Mouse (Mus musculus): ENCODE results near the gene Evc. TPM values are rescaled to one million over a fixed set of nuclear protein-coding genes. Genes with fewer than 3 reads are reported as not detected.

Evc gene
- 0.17 TPM in 2 replicates for total RNA-seq (2012; rRNA removed)
- 0.39 and 0.91 TPM in 2 replicates for total RNA-seq (2014; rRNA removed)
- 0.49 and 0.73 TPM in 2 replicates for polyA plus RNA-seq (2012; ENCODE audit: insufficient read length, low read depth)

- dilution Hi-C loops (cut with MboI; ENCODE audit: extremely low pct_ligation_motif_present, extremely low pct_unique_long_range_greater_than_20kb, low sequenced_read_pairs), result no loop called here
- peaks cover 0 to 8% of the 10 kb centered on the region in 2 experiments; a peak in 3 of 4 replicates for H3K4me1 ChIP-seq (ENCODE audit: control insufficient read depth in 1 of 2, insufficient read depth in 2 of 2)
- H3K36me3 ChIP-seq (replicated peaks in 1 of 2; ENCODE audit: control insufficient read depth in 1 of 2, insufficient read depth in 1 of 2, low read length in 1 of 2), result no peaks in the 10 kb centered on the region
- no peak within 1 kb of the TSS for H3K27ac ChIP-seq (ENCODE audit: insufficient read depth, low read depth)
- H3K9me3 ChIP-seq (replicated peaks; ENCODE audit: low read length), result peaks cover 10% of the 10 kb centered on the region
- in situ Hi-C loops (cut with MboI; ENCODE audit: low pct_ligation_motif_present, low pct_unique_long_range_greater_than_20kb, low sequenced_read_pairs), result no loop called here
- no peak within 1 kb of the TSS for H3K9ac ChIP-seq (ENCODE audit: insufficient read depth, low read depth)
- no peak for DNase-seq (ENCODE audit: extremely low read depth)
- H3K4me3 ChIP-seq (replicated peaks in 1 of 3; ENCODE audit: low read depth in 2 of 3, low read length in 2 of 3, poor library complexity in 1 of 3), result no peak within 1 kb of the TSS
- H3K27me3 ChIP-seq (replicated peaks), result peaks cover 52% of the 10 kb centered on the region
- TF ChIP-seq RCOR1 (conservative IDR thresholded peaks at IDR 0.05; ENCODE audit: low read depth, low read length) (no peak), MAX (IDR thresholded peaks at IDR 0.05; ENCODE audit: low read length) (no peak), ZC3H11A (IDR thresholded peaks at IDR 0.05; ENCODE audit: low read depth, low read length) (no peak), ELF1 (IDR thresholded peaks at IDR 0.05; ENCODE audit: low read depth, low read length) (no peak), CHD1 (IDR thresholded peaks at IDR 0.05; ENCODE audit: low read depth, low read length) (no peak), TBP (conservative IDR thresholded peaks at IDR 0.05; ENCODE audit: low read depth, low read length) (no peak), POLR2A (IDR thresholded peaks at IDR 0.05; ENCODE audit: low read depth, low read length) (no peak), NELFE (IDR thresholded peaks at IDR 0.05; ENCODE audit: low read depth, low read length) (no peak), MEF2A (IDR thresholded peaks at IDR 0.05; ENCODE audit: borderline replicate concordance, low read depth, low read length) (no peak), E2F4 (IDR thresholded peaks at IDR 0.05; ENCODE audit: insufficient replicate concordance, low read depth, low read length) (no peak), SIN3A (IDR thresholded peaks at IDR 0.05; ENCODE audit: low read length) (no peak), MAFK (IDR thresholded peaks at IDR 0.05; ENCODE audit: insufficient replicate concordance, low read length) (no peak), IRF4 (IDR thresholded peaks at IDR 0.05; ENCODE audit: low read depth, low read length) (no peak), KAT2A (IDR thresholded peaks at IDR 0.05; ENCODE audit: insufficient replicate concordance, low read length) (no peak), RAD21 (IDR thresholded peaks at IDR 0.05; ENCODE audit: low read depth, low read length) (no peak), JUND (conservative IDR thresholded peaks at IDR 0.05; ENCODE audit: low read depth, low read length) (no peak), USF2 (conservative IDR thresholded peaks at IDR 0.05; ENCODE audit: low read depth, low read length) (no peak), NRF1 (IDR thresholded peaks at IDR 0.05; ENCODE audit: low read depth, low read length) (no peak), ETS1 (conservative IDR thresholded peaks at IDR 0.05; ENCODE audit: low read depth, low read length) (no peak)
- no peaks in the 10 kb centered on the region for H3K79me2 ChIP-seq (replicated peaks; ENCODE audit: control insufficient read depth, extremely low read depth, insufficient read depth, poor library complexity, severe bottlenecking)
- no peak within 1 kb of the TSS for H3K4me2 ChIP-seq (ENCODE audit: insufficient read depth, low read depth, poor library complexity, severe bottlenecking)
These were observed at the start of gene Evc for GRCm38 (mm10) chr5:37336485-37337105. Gene Evc (minus strand): TSS chr5:37336894.

DNA sequence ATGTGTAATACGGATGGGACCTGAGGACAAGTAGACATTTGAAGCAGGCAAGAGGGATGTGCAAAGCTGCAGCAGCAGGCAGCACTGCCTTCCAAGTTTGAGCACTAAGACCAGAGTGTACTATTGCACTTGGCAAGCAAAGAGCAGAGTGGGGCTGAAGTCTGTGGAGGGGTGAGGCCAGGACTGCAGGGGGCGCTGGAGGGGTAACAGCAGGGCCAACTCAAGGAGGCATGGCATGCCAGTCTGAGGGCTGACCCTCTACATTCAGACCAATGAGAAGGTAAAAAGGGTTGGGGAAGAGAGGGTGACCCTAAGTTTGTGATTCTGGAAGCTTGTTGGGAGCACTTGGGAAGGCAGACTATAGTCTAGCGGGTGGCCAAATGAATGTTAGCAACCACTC lies 46.9 kb upstream of the Evc start:
- no peaks in the 10 kb centered on the region for H3K9me3 ChIP-seq (replicated peaks; ENCODE audit: low read length)
- H3K27me3 ChIP-seq (replicated peaks), result peaks cover 64% of the 10 kb centered on the region
- H3K79me2 ChIP-seq (replicated peaks; ENCODE audit: control insufficient read depth, extremely low read depth, insufficient read depth, poor library complexity, severe bottlenecking), result no peaks in the 10 kb centered on the region
- TF ChIP-seq CTCF (conservative IDR thresholded peaks at IDR 0.05 in 1 of 2, IDR thresholded peaks at IDR 0.05 in 1 of 2; ENCODE audit: low read depth in 2 of 2, low read length in 2 of 2), result peak in 1 of 2 experiments; percentile 40; a peak in 2 of 4 replicates
- TF ChIP-seq RAD21 (IDR thresholded peaks at IDR 0.05; ENCODE audit: low read depth, low read length), result peak; percentile 6
- peak; percentile 11; the same call in 1 of the 2 replicates for TF ChIP-seq SMC3 (IDR thresholded peaks at IDR 0.05; ENCODE audit: low read depth, low read length)
- TF ChIP-seq CHD2 (IDR thresholded peaks at IDR 0.05; ENCODE audit: low read length), result no peak
- H3K4me1 ChIP-seq (ENCODE audit: control insufficient read depth in 1 of 2, insufficient read depth in 2 of 2), result peaks cover 0 to 6% of the 10 kb centered on the region in 2 experiments; a peak in 2 of 4 replicates
- no peaks in the 10 kb centered on the region for H3K36me3 ChIP-seq (replicated peaks in 1 of 2; ENCODE audit: control insufficient read depth in 1 of 2, insufficient read depth in 1 of 2, low read length in 1 of 2)
- DNase-seq (ENCODE audit: extremely low read depth), result no peak
- H3K27ac ChIP-seq (ENCODE audit: insufficient read depth, low read depth), result no peak overlapping the region
- in situ Hi-C loops (cut with MboI; ENCODE audit: low pct_ligation_motif_present, low pct_unique_long_range_greater_than_20kb, low sequenced_read_pairs), result no loop called here
- no peak overlapping the region for H3K4me3 ChIP-seq (replicated peaks in 1 of 3; ENCODE audit: low read depth in 2 of 3, low read length in 2 of 3, poor library complexity in 1 of 3)
- dilution Hi-C loops (cut with MboI; ENCODE audit: extremely low pct_ligation_motif_present, extremely low pct_unique_long_range_greater_than_20kb, low sequenced_read_pairs), result no loop called here
- H3K4me2 ChIP-seq (ENCODE audit: insufficient read depth, low read depth, poor library complexity, severe bottlenecking), result no peak overlapping the region
- no peak overlapping the region for H3K9ac ChIP-seq (ENCODE audit: insufficient read depth, low read depth)
